Mouse (Mus musculus) intestine, embryonic 16.5 days (tissue): ENCODE measurements around the gene Gfm1. TPM values are rescaled to one million over a fixed set of nuclear protein-coding genes. Genes with fewer than 3 reads are reported as not detected.
A peak's percentile ranks its signal among the peaks of the same experiment; 100 is the strongest.

Experiments
- ATAC-seq: fragments of 200-750 bp; cut with Nextera tagmentation; 2 replicates; pipeline ENCODE4 v1.8.0; 2017; ENCODE audit warnings: moderate TSS enrichment, moderate library complexity
- H3K27ac ChIP-seq: fragments of 300-500 bp; sonication (generic); 2 replicates; pipeline ENCODE4 v1.5.1; 2014; ENCODE audit warnings: mild to moderate bottlenecking, low read length
- H3K27me3 ChIP-seq: fragments of 300-500 bp; sonication (generic); replicated peaks from 2 replicates; pipeline ENCODE4 v1.6.1; 2014; ENCODE audit warnings: low read length, control low read depth, mixed read lengths; ENCODE audit not compliant: control insufficient read depth, insufficient read depth
- H3K36me3 ChIP-seq: fragments of 300-500 bp; sonication (generic); 2 replicates; pipeline ENCODE4 v1.6.1; 2014; ENCODE audit warnings: low read length, control low read depth; ENCODE audit not compliant: control insufficient read depth, insufficient read depth
- H3K4me1 ChIP-seq: fragments of 300-500 bp; sonication (generic); 2 replicates; pipeline ENCODE4 v1.6.1; 2014; ENCODE audit warnings: low read length, control low read depth, mixed read lengths; ENCODE audit not compliant: control insufficient read depth, insufficient read depth
- H3K4me2 ChIP-seq: fragments of 300-500 bp; sonication (generic); 2 replicates; pipeline ENCODE4 v1.6.1; 2014; ENCODE audit warnings: low read depth, low read length, control low read depth
- H3K4me3 ChIP-seq: fragments of 300-500 bp; sonication (generic); 2 replicates; pipeline ENCODE4 v1.5.1; 2014; ENCODE audit warnings: mild to moderate bottlenecking, low read length
- H3K9ac ChIP-seq: fragments of 300-500 bp; sonication (generic); 2 replicates; pipeline ENCODE4 v1.6.1; 2014; ENCODE audit warnings: low read depth, low read length
- H3K9me3 ChIP-seq: fragments of 300-500 bp; sonication (generic); 2 replicates; pipeline ENCODE4 v1.6.1; 2016; ENCODE audit warnings: low read length, control low read depth; ENCODE audit not compliant: control insufficient read depth
- WGBS: fragments of 180-500 bp; shearing (Covaris S2); extraction: QIAGEN DNeasy Blood & Tissue Kit; methylation state at CpG from one replicate; pipeline ENCODE4 v1.1.7; 2014; 5-methylcytosine and 5-hydroxymethylcytosine counted together
- polyA plus RNA-seq: library from polyadenylated mRNA; unstranded; fragments of >200 nt; fragmentation: Nextera tagmentation; extraction: Ambion mirVana; gene quantifications from 2 replicates; pipeline ENCODE4 v1.2.1, GENCODE M21; 2015

Gene Gfm1
- polyA plus RNA-seq, 1 experiment from 2014 or later = 62.0 TPM

DNA sequence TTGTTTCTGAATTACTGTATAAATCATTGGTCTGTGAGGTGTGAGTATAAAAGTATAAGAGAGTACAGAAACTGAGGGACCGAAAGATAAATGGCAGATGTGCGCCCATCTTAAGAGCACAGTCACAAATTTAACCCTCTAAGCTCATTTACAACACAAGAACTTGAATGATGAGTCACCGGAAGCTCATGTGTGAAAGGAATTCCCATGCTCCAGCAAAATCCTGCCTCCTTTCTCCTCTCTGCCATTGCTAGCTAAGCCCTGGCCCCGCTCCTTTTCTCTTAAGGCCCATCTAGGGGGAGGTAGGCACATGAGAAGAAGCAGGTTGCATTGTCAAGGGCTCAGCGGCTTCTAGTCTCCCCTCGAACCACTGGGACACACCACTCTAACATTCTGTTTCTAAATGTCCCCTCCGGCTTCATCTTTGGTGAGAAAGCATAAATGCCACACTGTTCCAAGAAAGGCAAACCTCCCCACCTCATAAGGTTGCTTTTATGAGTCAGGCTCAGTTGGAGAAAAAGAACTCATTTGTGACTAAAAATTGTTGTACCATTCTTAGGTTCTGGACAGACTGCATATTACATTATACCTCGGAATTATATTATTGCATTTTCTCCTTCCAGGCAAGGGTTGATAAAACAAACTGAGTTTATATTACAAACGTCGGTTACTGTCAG, 78.5 kb downstream of the Gfm1 start:
- H3K4me2 ChIP-seq = no peak overlapping the region
- no peak overlapping the region for H3K9ac ChIP-seq
- no peak for ATAC-seq
- H3K27me3 ChIP-seq = no peaks in the 10 kb centered on the region
- H3K4me3 ChIP-seq = no peak overlapping the region
- no peak overlapping the region for H3K27ac ChIP-seq
- H3K4me1 ChIP-seq = no peaks in the 10 kb centered on the region
- H3K36me3 ChIP-seq = no peaks in the 10 kb centered on the region
- WGBS = 84% methylated on average over 10 of the region's 10 CpGs
- H3K9me3 ChIP-seq = no peaks in the 10 kb centered on the region

DNA sequence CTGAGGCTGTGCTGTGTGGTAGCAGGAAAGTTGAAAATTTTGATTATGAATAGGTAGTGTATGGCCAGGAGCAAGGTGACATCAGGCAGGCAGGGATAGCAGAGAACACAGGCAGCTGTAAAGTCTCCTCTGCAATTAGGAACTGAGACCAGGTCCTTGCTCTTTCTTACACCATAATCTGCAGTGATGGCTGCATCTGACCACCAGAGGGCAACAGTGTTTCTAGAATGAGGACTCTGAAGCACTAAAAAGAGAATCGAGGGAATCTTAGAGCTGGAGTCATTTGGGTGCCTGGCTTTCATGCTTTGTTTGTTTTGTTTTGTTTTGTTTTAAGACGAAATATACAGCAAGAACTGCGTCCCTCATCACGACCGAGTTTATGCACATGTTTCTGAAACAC, 82.9 kb downstream of the Gfm1 start:
- 3% methylated on average over 5 of the region's 5 CpGs for WGBS

DNA sequence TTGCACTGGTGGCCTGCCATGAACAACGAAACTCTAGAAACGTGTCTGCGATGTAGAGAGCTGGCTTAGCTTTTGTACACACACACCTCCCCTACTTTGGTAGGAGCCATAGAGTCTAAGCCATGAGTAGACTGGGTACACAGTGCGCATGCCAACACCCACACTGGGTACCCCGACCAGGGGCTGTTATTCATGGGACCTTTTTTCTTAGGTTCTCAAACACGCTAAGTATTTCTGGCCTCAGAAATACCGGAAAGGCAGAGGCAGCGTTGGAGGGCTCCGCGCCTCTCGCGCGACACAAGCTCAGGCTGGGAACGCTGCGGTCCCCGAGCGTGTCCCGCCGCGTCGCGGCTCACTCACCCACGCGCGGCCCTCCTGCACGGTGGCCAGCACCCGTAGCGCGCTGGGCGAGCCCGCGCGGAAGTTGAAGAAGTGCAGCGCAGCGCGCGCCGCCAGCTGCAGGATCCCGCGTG, 84.9 kb downstream of the Gfm1 start:
- ATAC-seq = peak; percentile 54
- H3K27me3 ChIP-seq = peaks cover 22% of the 10 kb centered on the region; the same call in 1 of the 2 replicates
- peak overlapping the region; percentile 100 for H3K4me2 ChIP-seq
- H3K4me1 ChIP-seq = 0 out of 2 replicates have a peak, but pooled peaks cover 3% of the 10 kb centered on the region
- H3K9ac ChIP-seq = peak overlapping the region; percentile 67
- no peaks in the 10 kb centered on the region for H3K9me3 ChIP-seq
- WGBS = 5% methylated on average over 40 of the region's 40 CpGs
- no peak overlapping the region for H3K27ac ChIP-seq
- peak overlapping the region; percentile 60 for H3K4me3 ChIP-seq
- no peaks in the 10 kb centered on the region for H3K36me3 ChIP-seq

More for the DNA sequence above, 82.9 kb downstream of the Gfm1 start:
- peaks cover 22% of the 10 kb centered on the region; the same call in 1 of the 2 replicates for H3K27me3 ChIP-seq
- H3K4me2 ChIP-seq = no peak overlapping the region
- H3K9ac ChIP-seq = no peak overlapping the region
- no peaks in the 10 kb centered on the region for H3K36me3 ChIP-seq
- no peak overlapping the region for H3K27ac ChIP-seq
- 0 out of 2 replicates have a peak, but pooled peaks cover 3% of the 10 kb centered on the region for H3K4me1 ChIP-seq
- ATAC-seq = peak; percentile 69
- no peaks in the 10 kb centered on the region for H3K9me3 ChIP-seq
- H3K4me3 ChIP-seq = no peak overlapping the region

DNA sequence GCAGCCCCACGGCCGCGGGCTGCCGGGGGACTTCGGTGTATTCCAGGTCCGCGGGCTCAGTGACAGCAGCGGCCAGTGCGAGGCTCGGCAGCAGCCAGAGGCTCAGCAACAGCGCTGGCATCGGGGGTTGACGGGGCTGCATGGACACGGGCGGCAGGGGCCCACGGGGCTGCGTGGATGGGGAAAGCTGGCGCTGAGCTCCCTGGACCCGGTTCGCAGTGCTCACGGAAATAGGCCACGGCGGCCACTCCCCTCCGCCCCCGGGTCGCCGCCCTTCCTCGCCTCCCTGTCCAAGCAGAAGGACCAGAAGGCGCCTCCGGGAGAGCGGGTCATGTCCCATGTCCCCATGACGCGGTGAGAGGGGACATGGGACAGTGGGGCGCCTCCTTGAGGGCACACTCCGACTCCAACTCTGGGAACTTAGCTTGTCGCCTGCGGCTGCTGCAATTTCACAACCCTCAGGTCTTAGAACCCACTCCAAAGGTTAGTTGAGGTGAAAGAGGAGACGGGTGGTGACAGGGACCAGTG, 85.4 kb downstream of the Gfm1 start, which contains the start of gene Rarres1:
Rarres1 (minus strand) TSS at position 250 of the 528 bp plus-strand sequence.
- peak; percentile 59 for ATAC-seq
- no peak within 1 kb of the TSS for H3K27ac ChIP-seq
- 3% methylated on average over 38 of the region's 38 CpGs for WGBS

DNA sequence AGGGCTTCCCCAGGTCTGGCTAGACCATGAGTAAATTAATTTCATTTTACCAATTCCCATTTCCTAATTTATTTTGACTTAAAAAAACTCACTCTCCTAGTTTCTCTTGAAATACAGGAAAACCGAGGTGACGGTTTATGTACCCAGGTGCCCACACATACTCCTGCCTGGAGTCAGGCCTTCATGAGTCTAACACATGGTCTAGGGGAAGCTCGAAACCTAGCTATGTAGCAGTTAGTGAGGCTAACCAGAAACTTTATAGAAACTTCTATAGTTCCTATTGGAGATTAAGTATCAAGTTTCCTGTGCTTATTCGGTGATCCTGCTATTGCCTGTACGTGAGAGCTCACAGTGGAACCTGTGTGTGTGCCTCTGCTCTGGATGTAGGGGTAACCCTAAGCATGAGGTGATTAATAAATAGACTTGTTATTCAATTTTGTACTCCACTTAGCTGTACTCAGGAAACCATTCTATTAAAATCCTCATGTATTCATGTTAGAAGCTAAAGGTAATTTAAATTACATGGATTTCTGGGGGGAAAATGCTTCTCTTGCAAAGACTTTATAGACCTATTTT, 90.8 kb downstream of the Gfm1 start:
- no peak for ATAC-seq
- H3K4me3 ChIP-seq = no peak overlapping the region
- WGBS = 93% methylated on average over 5 of the region's 5 CpGs

More for the DNA sequence above, 85.4 kb downstream of the Gfm1 start, which contains the start of gene Rarres1:
- peaks cover 22% of the 10 kb centered on the region; the same call in 1 of the 2 replicates for H3K27me3 ChIP-seq
- peak within 1 kb of the TSS; percentile 67 for H3K9ac ChIP-seq
- H3K4me2 ChIP-seq = peak within 1 kb of the TSS; percentile 100
- H3K9me3 ChIP-seq = no peaks in the 10 kb centered on the region
- H3K4me1 ChIP-seq = 0 out of 2 replicates have a peak, but pooled peaks cover 3% of the 10 kb centered on the region
- H3K4me3 ChIP-seq = peak within 1 kb of the TSS; percentile 60
- no peaks in the 10 kb centered on the region for H3K36me3 ChIP-seq

DNA sequence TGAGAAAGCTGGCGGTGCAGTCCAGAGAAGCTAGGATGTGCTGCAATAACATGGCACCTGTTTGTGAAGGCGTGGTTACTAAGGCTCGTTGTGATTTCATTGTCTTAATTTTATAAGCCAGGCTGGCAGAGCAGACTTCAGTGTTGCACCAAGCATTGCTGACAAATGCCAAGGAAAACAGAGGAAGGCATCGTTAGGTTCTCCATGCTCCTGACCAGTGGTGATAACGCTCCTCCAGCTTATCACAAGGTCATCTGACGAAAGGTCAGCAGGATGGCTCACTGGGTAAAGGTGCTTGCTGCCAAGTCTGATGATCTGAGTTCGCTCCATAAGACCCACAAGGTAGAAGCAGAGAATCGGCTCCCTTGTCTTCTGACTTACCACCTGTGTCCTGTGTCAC, 92.8 kb downstream of the Gfm1 start:
- H3K27me3 ChIP-seq = no peaks in the 10 kb centered on the region
- H3K9ac ChIP-seq = no peak overlapping the region
- H3K36me3 ChIP-seq = no peaks in the 10 kb centered on the region
- 84% methylated on average over 8 of the region's 8 CpGs for WGBS
- H3K9me3 ChIP-seq = no peaks in the 10 kb centered on the region
- ATAC-seq = no peak
- no peaks in the 10 kb centered on the region for H3K4me1 ChIP-seq
- no peak overlapping the region for H3K4me2 ChIP-seq
- H3K27ac ChIP-seq = no peak overlapping the region
- no peak overlapping the region for H3K4me3 ChIP-seq

More for the DNA sequence above, 90.8 kb downstream of the Gfm1 start:
- H3K9ac ChIP-seq = no peak overlapping the region
- no peaks in the 10 kb centered on the region for H3K4me1 ChIP-seq
- H3K27me3 ChIP-seq = peaks cover 11% of the 10 kb centered on the region; the same call in 1 of the 2 replicates
- no peak overlapping the region for H3K4me2 ChIP-seq
- H3K36me3 ChIP-seq = no peaks in the 10 kb centered on the region
- H3K27ac ChIP-seq = no peak overlapping the region
- H3K9me3 ChIP-seq = no peaks in the 10 kb centered on the region

DNA sequence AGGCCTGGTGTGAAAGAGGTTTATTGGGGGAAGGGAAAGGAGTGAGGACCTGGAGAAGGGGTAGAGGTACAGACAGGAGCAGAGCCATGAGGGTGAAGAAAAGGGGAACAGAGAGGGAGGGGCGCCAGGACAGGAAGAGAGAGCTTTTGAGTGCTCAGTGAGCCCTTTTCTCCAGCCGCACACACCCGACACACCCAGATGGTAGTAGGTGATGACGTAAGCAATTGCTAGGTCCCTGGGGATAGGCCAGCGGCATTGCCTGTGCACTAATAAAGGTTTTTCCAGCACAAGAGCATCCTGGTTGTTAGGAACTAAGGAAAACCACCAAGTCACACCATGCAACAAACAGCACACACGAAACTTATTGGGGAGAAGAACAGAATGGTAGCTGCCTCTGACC, 94.9 kb downstream of the Gfm1 start:
- H3K4me1 ChIP-seq = no peaks in the 10 kb centered on the region
- ATAC-seq = no peak
- no peak overlapping the region for H3K4me3 ChIP-seq
- WGBS = 75% methylated on average over 6 of the region's 6 CpGs
- H3K27ac ChIP-seq = no peak overlapping the region
- H3K9ac ChIP-seq = no peak overlapping the region
- no peaks in the 10 kb centered on the region for H3K36me3 ChIP-seq
- H3K4me2 ChIP-seq = no peak overlapping the region
- H3K27me3 ChIP-seq = no peaks in the 10 kb centered on the region
- H3K9me3 ChIP-seq = no peaks in the 10 kb centered on the region

Other genes with a start within 250 kb of the Gfm1 start
- gene Mlf1, start 56.0 kb upstream of the Gfm1 start, polyA plus RNA-seq = 5.1 and 6.5 TPM in 2 replicates
- gene Gm17402, start 54.9 kb upstream of the Gfm1 start, polyA plus RNA-seq = not detected in 2 replicates
- 97.1 and 102 TPM in 2 replicates for gene Lxn, start 33.8 kb downstream of the Gfm1 start, polyA plus RNA-seq
- 1.3 and 1.4 TPM in 2 replicates for gene Rarres1, start 85.4 kb downstream of the Gfm1 start, polyA plus RNA-seq
- 61.2 and 70.0 TPM in 2 replicates for gene Mfsd1, start 152.6 kb downstream of the Gfm1 start, polyA plus RNA-seq